Mouse (Mus musculus) left cerebral cortex, postnatal 10 days (tissue): ENCODE measurements at regions not wholly inside any gene's neighbourhood (a gene's known extent, or its start where the extent isn't known, plus 50 kb on each side); places are given as distances from the start of the nearest gene placed in this dataset.

Source experiments
- DNase-seq, 2 experiments: peaks; one replicate each; pipeline ENCODE4 v3.0.0; 2021 to 2022; ENCODE audit warnings: low spot score in 2 of 2, mixed read lengths in 1 of 2; ENCODE audit errors: extremely low spot score in 1 of 2
- intact Hi-C: fragments of 180-260 bp; cut with DNase I; formaldehyde crosslinking; loops from one replicate; pipeline ENCODE4 v1.15.1; 2025

DNA sequence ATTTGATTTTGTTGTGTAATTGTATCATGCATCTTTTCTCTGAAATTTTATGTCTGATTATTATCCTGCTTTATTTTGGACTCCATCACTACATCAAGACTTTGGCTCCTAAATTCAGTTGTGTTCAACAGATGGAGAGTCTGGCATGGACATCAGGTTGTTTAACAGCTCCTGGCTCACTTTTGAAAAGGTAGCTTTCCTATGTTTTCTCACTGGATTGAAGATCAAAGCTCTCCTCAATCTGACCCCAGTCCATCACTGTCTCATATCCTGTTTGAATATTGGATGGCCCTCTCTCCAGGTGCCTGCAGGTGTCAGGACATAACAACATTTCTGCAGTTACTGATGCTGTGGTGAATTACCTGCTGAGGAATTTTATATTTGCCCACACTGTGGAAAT is 265.8 kb upstream of the Cntnap2 start:
- intact Hi-C loops = no loop called here
- no peak for DNase-seq

- DNase-seq = peak in 1 of 2 experiments; percentile 2
- intact Hi-C loops = no loop called here
These were observed 243.8 kb upstream of the Cntnap2 start for GRCm38 (mm10) chr6:44815362-44815761.

DNA sequence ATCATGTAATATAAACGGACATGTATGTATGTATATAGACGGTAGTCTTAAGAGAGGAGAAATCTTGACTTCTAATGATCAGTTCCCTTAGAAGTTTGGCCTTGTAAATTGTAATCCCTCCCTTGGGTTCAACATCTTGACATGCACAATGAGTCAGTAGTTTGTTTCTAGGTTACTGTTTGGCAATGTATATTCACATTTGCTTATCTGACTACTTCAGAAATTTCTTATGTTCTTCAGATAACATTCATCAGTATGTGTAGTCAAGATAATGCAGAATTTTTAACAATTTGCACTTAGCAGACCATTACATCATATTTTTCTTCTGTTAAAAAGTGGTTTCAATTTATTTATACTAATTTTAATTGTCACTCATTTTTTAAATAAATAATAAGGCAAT is 215.0 kb upstream of the Cntnap2 start:
- no peak for DNase-seq
- intact Hi-C loops = no loop called here

DNA sequence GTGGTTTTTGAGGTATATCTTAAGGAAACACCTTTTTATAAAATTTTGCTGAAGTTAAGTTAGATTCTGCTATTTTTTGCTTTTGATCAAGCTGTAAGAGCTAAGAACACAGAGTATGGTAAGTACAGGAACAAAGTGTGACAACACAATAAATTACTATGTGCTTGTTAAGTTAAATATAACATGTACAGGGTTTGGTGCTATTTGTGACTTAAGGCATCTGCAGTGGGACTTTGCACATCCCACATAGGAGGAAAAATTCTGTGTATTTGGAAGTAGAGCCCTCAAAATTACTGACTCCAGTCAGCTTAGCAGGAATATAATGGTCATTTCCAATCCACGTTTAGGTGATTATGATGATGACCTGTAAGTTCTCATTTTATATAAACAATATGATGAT is 209.7 kb upstream of the Cntnap2 start:
- intact Hi-C loops = no loop called here
- DNase-seq = no peak

DNA sequence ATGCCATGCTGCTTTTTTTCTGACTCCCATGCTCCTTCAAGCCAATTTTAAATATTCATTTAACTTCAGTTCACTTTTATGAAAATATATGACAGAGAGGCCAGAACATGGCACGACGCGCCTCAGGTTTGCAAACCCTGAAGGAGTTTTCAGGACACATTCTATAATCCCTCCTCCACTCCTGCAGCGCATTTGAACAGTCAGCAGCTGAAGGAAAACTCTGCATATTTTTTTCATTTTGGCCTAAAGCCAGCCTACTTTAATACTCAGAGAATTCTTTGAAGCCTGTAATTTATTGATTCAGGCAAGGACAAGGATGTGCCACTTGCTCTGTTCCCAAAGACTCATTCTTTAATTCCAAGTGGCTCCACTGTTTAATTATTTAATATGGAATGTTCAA is 208.3 kb upstream of the Cntnap2 start:
- intact Hi-C loops = no loop called here
- DNase-seq = no peak

DNA sequence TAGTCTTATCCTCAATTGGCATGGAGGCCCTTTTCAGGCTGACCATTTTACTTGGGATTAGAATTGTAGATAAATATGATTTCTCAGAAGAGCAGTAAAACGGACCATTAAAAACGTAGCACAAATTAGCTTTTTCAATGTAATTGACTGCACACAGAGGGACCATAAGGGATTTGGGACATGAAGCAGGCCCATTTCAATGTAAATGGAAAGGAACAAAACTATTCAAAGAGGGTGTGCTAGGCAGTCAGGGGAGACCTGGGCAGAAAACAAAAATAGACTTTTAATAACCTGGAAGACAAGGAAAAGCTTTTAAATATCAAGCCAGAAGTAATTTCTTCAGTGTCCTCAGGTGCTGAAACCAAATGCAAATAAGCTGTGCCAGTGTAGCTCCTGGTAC is 158.9 kb upstream of the Cntnap2 start:
- no peak for DNase-seq
- intact Hi-C loops = no loop called here
